Mouse (Mus musculus) intestine, postnatal 0 days (tissue): ENCODE results near the gene 3110009E18Rik. TPM values are rescaled to one million over a fixed set of nuclear protein-coding genes. Genes with fewer than 3 reads are reported as not detected.

Experiments used
- ATAC-seq: fragments of 200-750 bp; cut with Nextera tagmentation; 2 replicates; pipeline ENCODE4 v1.8.0; 2017; ENCODE audit warnings: mild to moderate bottlenecking, moderate TSS enrichment, moderate library complexity
- H3K27ac ChIP-seq: fragments of 300-500 bp; sonication (generic); 2 replicates; pipeline ENCODE4 v1.5.1; 2014; ENCODE audit warnings: mild to moderate bottlenecking, low read depth, low read length, moderate library complexity
- H3K27me3 ChIP-seq: fragments of 300-500 bp; sonication (generic); replicated peaks from 2 replicates; pipeline ENCODE4 v1.6.1; 2014; ENCODE audit warnings: low read length, mixed read lengths; ENCODE audit not compliant: control insufficient read depth, insufficient read depth
- H3K36me3 ChIP-seq: fragments of 300-500 bp; sonication (generic); 2 replicates; pipeline ENCODE4 v1.6.1; 2014; ENCODE audit warnings: mild to moderate bottlenecking, moderate library complexity; ENCODE audit not compliant: control insufficient read depth, insufficient read depth
- H3K4me1 ChIP-seq: fragments of 300-500 bp; sonication (generic); replicated peaks from 2 replicates; pipeline ENCODE4 v1.6.1; 2014; ENCODE audit warnings: antibody characterized with exemption, low read length, mixed read lengths; ENCODE audit not compliant: control insufficient read depth, insufficient read depth
- H3K4me2 ChIP-seq: fragments of 300-500 bp; sonication (generic); replicated peaks from 2 replicates; pipeline ENCODE4 v1.6.1; 2014; ENCODE audit warnings: low read depth, mild to moderate bottlenecking, moderate library complexity
- H3K4me3 ChIP-seq: fragments of 300-500 bp; sonication (generic); 2 replicates; pipeline ENCODE4 v1.5.1; 2014; ENCODE audit warnings: low read depth, low read length
- H3K9ac ChIP-seq: fragments of 300-500 bp; sonication (generic); 2 replicates; pipeline ENCODE4 v1.6.1; 2014; ENCODE audit warnings: mild to moderate bottlenecking, low read depth, low read length
- H3K9me3 ChIP-seq: fragments of 300-500 bp; sonication (generic); 2 replicates; pipeline ENCODE4 v1.6.1; 2016; ENCODE audit warnings: mixed run types; ENCODE audit not compliant: control insufficient read depth
- CTCF ChIP-seq: sonication (generic); IDR thresholded peaks from 2 replicates; pipeline ENCODE4 v1.5.1; 2016; ENCODE audit warnings: low read depth, mild to moderate bottlenecking, control low read depth, antibody characterized with exemption, moderate library complexity
- WGBS: fragments of 180-500 bp; shearing (Covaris S2); extraction: QIAGEN DNeasy Blood & Tissue Kit; methylation state at CpG from one replicate; pipeline ENCODE4 v1.1.7; 2014; 5-methylcytosine and 5-hydroxymethylcytosine counted together
- polyA plus RNA-seq: library from polyadenylated mRNA; unstranded; fragments of >200 nt; fragmentation: Nextera tagmentation; extraction: Ambion mirVana; gene quantifications from 2 replicates; pipeline ENCODE4 v1.2.1, GENCODE M21; 2015

The 3110009E18Rik gene
- polyA plus RNA-seq, 1 experiment from 2014 or later: 8.7 TPM

GRCm38 (mm10) chr1:120192321-120192720 lies 71.3 kb downstream of the 3110009E18Rik start:
- Histone ChIP-seq H3K4me3 (no peak overlapping the region), H3K4me1 (no peaks in the 10 kb centered on the region), H3K27ac (no peak overlapping the region), H3K4me2 (no peak overlapping the region), H3K36me3 (no peaks in the 10 kb centered on the region), H3K27me3 (no peaks in the 10 kb centered on the region), H3K9ac (no peak overlapping the region), H3K9me3 (0 out of 2 replicates have a peak, but pooled peaks cover 3% of the 10 kb centered on the region)
- no peak for ATAC-seq
- TF ChIP-seq CTCF: no peak
- 70% methylated on average over 6 of the region's 6 CpGs for WGBS

GRCm38 (mm10) chr1:120193586-120193985 lies 72.6 kb downstream of the 3110009E18Rik start:
- WGBS: 91% methylated on average over 10 of the region's 10 CpGs
- Histone ChIP-seq H3K9me3 (0 out of 2 replicates have a peak, but pooled peaks cover 3% of the 10 kb centered on the region), H3K4me1 (no peaks in the 10 kb centered on the region), H3K36me3 (no peaks in the 10 kb centered on the region), H3K27me3 (no peaks in the 10 kb centered on the region), H3K4me2 (no peak overlapping the region), H3K4me3 (no peak overlapping the region), H3K27ac (no peak overlapping the region), H3K9ac (no peak overlapping the region)
- no peak for TF ChIP-seq CTCF
- ATAC-seq: no peak

GRCm38 (mm10) chr1:120195947-120196346 lies 75.0 kb downstream of the 3110009E18Rik start:
- 35% methylated on average over 5 of the region's 5 CpGs for WGBS
- no peak for ATAC-seq
- H3K4me3 ChIP-seq: no peak overlapping the region
- no peaks in the 10 kb centered on the region for H3K27me3 ChIP-seq
- no peak overlapping the region for H3K4me2 ChIP-seq
- H3K9ac ChIP-seq: no peak overlapping the region
- no peak overlapping the region for H3K27ac ChIP-seq
- no peaks in the 10 kb centered on the region for H3K36me3 ChIP-seq
- no peaks in the 10 kb centered on the region for H3K9me3 ChIP-seq
- no peaks in the 10 kb centered on the region for H3K4me1 ChIP-seq
- TF ChIP-seq CTCF: no peak

- H3K27ac ChIP-seq: no peak overlapping the region
- no peak for TF ChIP-seq CTCF
- H3K9me3 ChIP-seq: no peaks in the 10 kb centered on the region
- H3K4me1 ChIP-seq: no peaks in the 10 kb centered on the region
- no peak overlapping the region for H3K4me3 ChIP-seq
- no peak overlapping the region for H3K4me2 ChIP-seq
- no peak overlapping the region for H3K9ac ChIP-seq
- no peak for ATAC-seq
- 80% methylated on average over 2 of the region's 2 CpGs for WGBS
- H3K36me3 ChIP-seq: no peaks in the 10 kb centered on the region
- H3K27me3 ChIP-seq: no peaks in the 10 kb centered on the region
These were observed 75.7 kb downstream of the 3110009E18Rik start for GRCm38 (mm10) chr1:120196724-120197123.

- H3K4me3 ChIP-seq: no peak overlapping the region
- no peaks in the 10 kb centered on the region for H3K36me3 ChIP-seq
- ATAC-seq: no peak
- peak; percentile 97 for TF ChIP-seq CTCF
- H3K9me3 ChIP-seq: no peaks in the 10 kb centered on the region
- H3K27ac ChIP-seq: no peak overlapping the region
- no peaks in the 10 kb centered on the region for H3K27me3 ChIP-seq
- no peak overlapping the region for H3K9ac ChIP-seq
- WGBS: 16% methylated on average over 5 of the region's 5 CpGs
- H3K4me1 ChIP-seq: no peaks in the 10 kb centered on the region
- H3K4me2 ChIP-seq: no peak overlapping the region
These were observed 76.2 kb downstream of the 3110009E18Rik start for GRCm38 (mm10) chr1:120197189-120197588.

GRCm38 (mm10) chr1:120198151-120198550 lies 77.2 kb downstream of the 3110009E18Rik start:
- no peaks in the 10 kb centered on the region for H3K27me3 ChIP-seq
- no peak overlapping the region for H3K4me2 ChIP-seq
- H3K27ac ChIP-seq: no peak overlapping the region
- no peaks in the 10 kb centered on the region for H3K4me1 ChIP-seq
- no peak overlapping the region for H3K4me3 ChIP-seq
- no peak for ATAC-seq
- H3K9ac ChIP-seq: no peak overlapping the region
- no peaks in the 10 kb centered on the region for H3K36me3 ChIP-seq
- TF ChIP-seq CTCF: no peak
- WGBS: 73% methylated on average over 3 of the region's 3 CpGs
- no peaks in the 10 kb centered on the region for H3K9me3 ChIP-seq

- TF ChIP-seq CTCF: no peak
- no peak overlapping the region for H3K27ac ChIP-seq
- H3K27me3 ChIP-seq: no peaks in the 10 kb centered on the region
- 77% methylated on average over 4 of the region's 4 CpGs for WGBS
- no peaks in the 10 kb centered on the region for H3K36me3 ChIP-seq
- H3K4me1 ChIP-seq: no peaks in the 10 kb centered on the region
- no peak overlapping the region for H3K4me2 ChIP-seq
- H3K9me3 ChIP-seq: no peaks in the 10 kb centered on the region
- no peak overlapping the region for H3K9ac ChIP-seq
- H3K4me3 ChIP-seq: no peak overlapping the region
- ATAC-seq: no peak
These were observed 78.0 kb downstream of the 3110009E18Rik start for GRCm38 (mm10) chr1:120198942-120199341.
